Mouse (Mus musculus) cerebellum, adult 9-11 months (tissue): ENCODE measurements at regions not wholly inside any gene's neighbourhood (a gene's known extent, or its start where the extent isn't known, plus 50 kb on each side); places are given as distances from the start of the nearest gene placed in this dataset.

Experiments used
- DNase-seq: peaks from one replicate; pipeline ENCODE4 v3.0.0; 2022

DNA sequence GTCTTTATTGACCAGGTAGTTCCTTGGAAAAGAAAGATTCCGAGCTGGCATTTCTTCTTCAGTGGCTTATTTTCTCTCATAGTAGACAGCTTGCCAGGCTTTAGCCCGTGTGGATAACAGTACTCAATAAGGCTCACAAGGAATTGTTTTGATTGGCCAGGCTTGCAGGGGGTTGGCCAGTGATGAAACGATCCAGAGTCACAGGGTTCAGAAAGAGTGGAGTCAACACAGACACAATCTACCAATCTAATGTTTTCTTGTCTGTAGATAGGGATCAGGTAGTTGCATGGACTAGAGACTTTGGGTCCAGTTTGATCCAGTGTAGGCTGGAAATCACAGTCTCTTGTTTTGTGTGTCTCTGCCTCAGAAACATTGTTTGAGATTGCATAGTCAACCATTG is 115.8 kb upstream of the Tab2 start:
- no peak for DNase-seq

DNA sequence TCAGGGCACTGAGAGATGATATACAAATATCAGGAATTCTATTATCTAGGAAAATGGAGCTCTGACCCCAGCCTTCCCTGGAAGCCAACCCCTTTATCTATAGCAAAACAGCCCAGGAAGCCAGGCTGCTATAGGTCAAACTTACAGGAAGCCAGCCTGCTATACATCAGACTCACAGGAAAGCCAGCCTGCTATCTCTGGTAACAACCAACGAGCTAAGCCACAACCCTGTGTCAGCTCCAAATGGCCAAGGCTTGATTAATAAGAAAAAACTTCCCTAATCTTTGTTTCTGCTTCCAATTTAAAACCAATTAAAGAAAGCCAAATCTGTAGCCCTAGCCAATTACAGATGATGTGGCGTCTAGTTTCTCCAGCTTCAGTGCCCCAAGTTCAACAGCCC is 114.4 kb upstream of the Tab2 start:
- no peak for DNase-seq

DNA sequence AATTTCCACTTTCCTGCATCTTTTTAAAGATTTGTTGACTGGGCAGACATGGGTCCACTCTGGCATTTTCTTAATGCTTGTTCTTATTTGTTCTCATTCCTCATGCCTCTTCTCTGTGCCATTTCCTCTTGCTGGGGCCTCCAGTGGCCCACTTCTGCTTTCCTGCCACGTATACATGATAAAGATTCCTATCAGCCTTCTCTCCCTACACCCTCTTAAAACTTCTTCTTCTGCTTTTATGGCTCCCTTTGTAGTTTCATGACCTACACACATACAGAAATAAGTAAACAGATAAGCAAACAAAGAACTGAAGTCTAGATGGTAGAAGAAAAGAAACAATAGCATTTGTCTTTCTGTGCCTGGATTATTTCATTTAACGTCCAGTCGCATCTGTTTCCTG is 110.9 kb upstream of the Tab2 start:
- no peak for DNase-seq

DNA sequence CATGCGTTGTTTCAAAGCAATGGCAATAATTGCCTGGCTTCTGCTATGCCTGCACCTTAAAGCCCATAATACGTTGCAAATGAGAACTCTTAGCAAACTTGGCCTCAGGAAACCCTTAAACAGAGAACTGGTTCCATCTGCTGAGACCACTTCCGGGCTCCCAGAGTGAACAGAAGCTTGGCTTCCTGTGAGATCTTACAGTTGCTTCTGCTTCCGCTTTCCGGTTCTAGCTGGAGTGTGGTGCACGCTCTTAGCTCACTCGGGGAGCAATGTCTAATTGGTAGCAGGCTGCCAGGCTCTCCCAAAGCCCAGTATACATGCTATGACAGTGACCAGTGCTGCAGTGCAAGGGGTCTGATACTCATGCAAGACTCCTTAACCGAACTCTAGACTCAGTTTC is 109.7 kb upstream of the Tab2 start:
- DNase-seq = no peak

DNA sequence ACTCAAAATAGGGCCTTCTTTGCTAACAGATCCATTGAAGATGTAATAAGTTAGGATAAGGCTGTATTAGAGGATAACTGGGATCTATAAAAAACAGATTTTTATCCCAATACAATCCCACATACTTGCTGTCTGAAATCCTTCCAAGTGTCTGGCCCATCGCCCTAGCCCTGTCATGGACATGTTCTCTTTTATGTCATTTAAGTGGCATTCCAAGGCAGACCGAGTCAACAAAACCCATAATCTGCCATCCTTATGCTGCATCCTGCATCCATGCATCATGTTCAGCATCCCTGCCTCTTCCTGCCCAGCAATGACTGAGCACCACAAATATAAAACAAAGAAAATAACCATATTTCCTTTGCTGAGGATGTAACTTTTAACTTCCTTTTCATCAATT is 108.3 kb upstream of the Tab2 start:
- DNase-seq = no peak

DNA sequence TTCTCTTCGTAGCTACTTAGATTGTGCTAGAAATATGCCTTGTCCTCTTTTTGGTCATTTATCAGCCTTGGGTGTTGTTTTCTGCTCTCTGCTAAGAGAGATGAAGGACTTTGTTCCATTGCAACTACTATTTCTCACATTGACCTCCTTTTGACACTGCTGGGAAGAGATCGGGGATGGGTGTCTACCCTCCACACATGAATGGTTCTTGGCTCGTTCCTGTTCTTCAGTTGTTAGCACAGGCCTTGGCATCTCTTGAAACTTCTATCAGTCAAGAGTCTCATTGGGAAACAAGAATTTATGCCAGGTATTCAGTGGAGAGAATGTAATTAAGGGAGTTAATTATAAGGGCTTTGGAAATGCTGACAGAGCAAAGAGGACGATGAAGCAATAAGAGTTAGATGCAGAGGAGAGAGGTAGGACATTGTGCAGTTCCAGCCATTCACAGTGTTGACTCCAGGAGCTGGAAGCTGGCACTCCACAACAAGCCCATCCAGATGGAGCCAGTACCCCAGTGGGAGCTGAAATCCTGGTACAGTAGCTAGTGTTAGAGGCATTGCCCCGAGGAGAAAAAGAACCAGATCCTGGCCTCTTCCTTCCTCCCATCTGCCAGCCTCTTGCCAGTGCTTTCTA is 107.5 kb upstream of the Tab2 start:
- DNase-seq = peak; percentile 48

DNA sequence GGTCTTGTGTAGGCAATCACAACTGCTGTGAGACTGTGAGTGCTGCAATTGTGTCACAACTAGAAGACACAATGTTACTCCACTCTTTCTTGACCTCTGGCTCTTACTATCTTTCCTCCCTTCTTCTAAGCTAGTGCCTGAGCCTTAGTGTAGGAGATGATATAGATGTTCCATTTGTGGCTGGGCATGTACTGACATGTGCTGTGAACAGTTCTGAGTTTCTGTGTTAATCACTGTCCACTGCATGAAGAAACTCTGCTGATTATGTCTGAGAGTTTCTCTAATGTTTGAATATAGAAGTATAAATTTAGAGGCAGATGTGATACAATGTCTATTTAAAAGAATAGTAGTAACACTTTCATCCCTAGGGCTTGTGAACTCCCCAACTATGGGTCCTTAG is 105.0 kb upstream of the Tab2 start:
- DNase-seq = no peak

DNA sequence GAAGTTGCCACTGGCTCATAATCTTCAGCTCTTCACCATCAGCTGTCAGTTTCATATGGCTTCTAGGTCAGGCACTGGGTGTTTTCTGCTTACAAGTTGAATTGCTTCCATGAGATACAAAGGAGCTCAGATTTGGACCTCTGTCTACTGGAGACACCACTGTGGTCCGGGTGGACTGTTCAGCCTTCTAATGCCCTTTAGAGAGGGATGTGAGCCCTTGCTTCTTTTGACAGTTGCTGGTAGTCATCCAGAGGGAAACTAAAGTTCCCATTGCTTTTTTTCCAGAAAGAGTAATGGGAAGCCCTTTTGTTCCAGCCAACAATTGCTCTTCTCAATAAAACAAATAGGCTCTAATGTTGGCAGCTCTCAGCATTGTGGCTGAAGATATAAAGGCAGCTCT is 103.7 kb upstream of the Tab2 start:
- peak; percentile 34 for DNase-seq

DNA sequence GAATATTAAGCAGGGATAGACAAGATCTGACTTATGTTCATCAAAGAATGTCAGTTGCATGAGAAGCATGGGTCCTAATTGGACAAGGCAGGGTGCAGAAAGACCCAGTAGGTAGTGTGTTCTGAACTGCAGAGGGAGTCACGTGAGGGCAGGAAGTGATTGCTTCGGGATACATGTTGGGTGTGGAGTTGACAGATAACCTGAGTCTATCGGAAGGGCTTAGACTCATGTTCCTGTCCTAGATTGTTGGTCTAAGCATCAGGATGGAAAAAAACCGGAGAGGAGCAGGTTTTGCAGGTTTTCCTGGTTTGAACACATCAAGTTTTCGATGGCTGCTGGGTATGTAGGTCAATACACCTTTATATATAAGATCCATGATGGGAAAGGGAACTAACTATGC is 101.8 kb upstream of the Tab2 start:
- no peak for DNase-seq

DNA sequence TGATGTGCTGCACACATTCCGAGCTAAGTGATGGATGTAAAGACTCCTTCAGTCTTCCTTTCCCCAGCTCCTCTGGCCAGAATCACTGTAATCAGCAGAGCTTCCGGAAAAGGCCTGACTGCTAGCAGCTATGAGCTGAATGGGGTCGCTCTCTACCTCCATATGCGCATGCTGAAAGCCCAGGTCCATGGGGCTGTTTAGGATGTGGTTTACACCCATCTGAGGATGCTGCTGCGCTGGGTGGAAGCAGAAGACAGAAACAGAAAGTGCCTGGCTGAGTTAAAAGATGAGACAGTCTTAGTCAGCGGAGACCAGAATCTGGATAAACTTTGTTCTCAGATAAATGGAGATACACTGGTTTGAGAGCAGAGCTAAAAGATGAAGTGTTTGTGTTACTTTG is 99.3 kb upstream of the Tab2 start:
- no peak for DNase-seq

DNA sequence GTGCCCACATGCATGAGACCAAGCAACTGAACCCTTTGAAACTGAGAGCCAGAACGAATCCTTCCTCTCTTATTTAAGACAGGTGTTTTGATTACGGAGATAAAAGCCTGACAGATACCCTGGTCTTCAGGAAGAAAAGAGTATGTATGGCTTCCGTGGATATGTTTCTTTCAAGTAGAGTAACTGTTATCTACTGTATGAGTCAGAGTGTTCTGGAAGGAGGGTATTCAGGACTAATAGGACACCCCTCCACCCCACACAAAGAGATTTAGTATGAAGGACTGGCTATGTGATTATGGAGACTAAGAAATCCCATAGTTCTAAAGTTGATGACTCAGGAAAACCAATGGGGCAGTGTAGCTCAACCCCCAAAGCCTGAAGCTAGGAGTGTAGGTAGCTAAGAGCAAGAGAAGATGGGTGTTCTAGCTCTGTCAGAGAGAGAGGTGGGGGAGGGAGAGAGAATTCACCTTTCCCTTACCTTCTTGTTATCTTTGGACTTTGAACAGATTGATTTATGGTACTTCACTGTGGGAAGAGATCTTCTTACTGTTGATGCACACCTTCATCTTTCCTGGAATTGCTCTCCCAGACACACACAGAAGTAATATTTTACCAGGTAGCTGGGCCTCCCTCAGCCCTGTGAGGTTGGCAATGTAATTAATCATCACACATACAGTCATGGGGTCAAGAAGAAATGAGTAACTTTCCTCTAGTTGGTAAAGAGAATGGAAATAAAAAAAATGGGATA is 87.6 kb upstream of the Tab2 start:
- DNase-seq = no peak

DNA sequence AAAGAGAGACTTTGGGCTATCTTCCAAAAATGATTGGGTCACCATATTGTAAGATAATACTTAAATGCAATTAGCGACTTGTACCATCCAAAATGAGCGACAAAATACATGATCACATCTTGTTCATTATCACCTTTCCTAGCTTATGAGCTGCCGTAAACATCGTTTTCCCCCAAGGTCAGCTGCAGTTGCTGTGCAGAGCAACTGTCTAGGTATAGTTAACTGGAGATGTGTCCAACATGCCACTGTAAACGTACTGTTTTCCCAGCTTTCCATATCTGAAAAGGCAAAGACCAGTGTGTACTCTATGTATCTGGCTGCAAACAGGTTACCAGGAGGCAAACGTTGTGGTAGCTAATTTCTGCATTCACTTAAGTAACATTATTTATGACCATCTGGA is 86.3 kb upstream of the Tab2 start:
- no peak for DNase-seq

DNA sequence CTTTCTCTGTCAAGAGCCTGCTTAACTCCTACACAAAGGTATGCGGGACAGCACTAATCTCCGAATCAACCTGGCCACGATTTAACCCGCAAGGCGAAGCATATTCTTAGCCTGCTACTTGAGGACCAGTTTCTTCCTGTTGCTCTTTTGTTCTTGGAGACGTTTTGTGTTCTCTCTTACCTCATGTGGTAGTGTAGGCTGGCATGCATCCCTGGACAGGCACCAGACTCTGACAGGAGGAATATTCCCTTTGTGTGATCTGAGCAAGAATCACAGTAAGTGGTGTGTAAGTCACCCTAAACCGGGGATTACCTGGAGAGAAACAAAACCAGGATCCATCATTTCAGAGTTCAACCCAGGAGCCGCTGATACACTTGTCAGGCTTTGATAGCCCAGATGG is 85.8 kb upstream of the Tab2 start:
- DNase-seq = no peak

DNA sequence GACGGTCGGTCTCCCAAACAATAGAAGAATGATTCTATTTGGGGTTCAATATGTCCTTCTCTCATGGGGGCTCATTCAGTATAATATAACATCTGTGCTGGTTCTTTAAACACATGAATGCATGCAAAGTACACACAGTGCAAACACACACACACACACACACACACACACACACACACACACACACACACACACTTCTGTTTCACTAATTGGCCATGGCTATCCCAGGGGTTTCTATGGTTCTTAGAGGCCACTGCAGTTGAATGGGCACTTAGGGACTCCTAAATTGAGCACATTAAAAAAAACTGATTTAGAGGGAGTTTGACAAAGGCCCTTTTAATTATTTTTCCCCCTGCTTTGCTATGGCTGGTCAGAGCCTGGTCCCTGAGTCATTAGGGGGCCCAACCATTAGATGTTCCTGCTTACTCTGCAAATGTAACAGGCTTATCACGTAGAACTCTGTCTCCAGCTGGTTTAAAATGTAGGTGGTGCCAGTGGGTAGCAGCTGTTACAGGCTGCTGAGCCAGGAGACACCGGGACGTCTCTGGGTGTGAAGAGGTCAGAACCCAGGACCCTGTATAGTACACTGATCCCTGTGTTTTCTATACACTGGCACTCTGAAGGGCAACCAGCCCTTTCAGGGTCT is 82.1 kb upstream of the Tab2 start:
- no peak for DNase-seq

DNA sequence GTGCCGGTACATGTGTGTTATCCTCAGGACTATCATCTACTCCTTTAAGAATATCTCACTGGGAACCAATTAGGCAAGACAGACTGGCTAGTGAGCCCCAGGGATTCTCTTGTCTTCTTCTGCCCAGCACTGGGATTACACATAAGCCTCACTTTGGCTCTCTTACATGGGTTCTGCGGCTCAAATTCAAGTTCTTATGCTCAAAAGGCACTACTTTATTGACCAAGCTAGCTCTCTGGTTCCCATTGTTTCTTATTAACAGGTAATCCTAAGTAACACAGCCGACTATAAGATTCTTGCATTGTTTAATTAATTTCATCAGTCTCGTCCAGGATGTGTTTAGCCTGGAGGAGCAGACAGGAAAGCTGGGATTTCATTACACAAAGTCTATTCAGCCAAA is 80.3 kb upstream of the Tab2 start:
- no peak for DNase-seq

DNA sequence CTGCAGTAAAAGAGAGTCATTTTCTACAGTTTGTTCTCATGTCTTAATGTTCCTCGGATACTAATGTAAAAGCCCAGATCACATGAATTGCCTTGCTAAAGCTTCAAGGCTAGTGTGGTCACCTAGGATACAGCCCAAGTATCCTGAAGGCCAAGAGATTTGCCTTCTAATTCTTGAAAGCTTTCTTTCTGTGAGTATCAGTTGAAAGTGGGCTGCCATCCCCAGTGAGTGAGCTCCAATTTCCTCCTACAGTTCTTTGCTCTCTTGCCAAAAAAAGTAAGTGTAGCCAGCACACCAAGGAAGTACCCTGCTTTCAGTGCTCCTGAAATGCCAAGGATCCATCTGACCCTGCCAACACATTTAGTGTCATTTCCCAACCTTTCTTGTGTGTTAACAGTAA is 79.3 kb upstream of the Tab2 start:
- DNase-seq = no peak

DNA sequence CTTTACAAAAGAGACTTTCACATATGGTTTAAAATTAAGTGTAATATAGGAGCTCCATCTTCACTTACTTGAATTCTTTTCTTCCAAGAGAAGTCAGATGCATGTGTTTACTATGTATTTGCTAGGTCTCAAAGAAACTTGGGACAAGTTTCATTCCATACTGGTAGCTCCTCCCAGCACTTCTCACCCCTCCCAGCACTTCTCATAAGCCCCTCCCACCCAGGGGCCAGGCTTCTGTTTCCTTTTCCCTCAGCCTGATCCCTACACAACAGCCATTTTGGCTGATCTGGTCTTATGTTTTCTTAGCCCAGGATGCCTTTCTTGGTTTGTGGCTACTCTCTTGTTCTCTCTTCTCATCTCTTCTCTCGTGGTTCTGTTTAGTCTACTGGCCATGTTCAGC is 76.2 kb upstream of the Tab2 start:
- no peak for DNase-seq

DNA sequence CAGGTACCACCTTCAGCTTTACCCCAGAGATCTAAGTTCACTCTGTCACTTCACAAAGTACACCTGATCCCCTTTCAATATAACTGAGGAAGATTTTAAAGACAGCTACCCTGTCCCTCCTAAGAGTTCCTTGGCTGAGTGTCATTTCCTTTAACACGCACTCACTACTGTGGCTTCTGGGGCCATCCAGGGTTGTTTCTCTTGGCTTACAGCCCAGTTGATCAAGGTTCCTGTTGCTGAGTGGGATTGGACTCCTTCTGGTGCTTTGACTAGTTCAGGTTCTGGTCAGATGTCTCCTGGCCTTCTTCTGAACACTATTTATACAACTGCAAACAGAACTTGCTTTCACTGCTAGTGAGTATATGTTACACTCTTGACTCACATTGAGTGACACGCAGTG is 72.8 kb upstream of the Tab2 start:
- no peak for DNase-seq

DNA sequence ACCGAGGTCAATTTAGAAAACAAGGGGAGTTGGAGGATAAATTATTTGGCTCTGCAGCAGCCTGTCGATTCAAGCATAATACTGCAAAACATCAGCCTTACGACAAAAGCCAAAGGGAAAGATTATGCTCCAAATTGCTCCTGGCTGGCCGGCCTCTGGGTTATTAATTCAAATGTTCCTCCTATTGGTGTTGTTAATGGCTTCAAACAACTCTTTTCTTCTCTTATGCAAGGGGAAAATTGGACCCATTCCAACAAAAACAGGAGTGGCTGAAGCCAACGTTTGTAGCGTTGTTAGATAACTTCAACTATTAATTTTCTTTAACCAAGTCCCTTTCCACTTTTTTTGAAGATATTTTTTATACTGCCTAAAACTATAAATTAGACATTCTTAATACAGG is 71.0 kb upstream of the Tab2 start:
- no peak for DNase-seq

DNA sequence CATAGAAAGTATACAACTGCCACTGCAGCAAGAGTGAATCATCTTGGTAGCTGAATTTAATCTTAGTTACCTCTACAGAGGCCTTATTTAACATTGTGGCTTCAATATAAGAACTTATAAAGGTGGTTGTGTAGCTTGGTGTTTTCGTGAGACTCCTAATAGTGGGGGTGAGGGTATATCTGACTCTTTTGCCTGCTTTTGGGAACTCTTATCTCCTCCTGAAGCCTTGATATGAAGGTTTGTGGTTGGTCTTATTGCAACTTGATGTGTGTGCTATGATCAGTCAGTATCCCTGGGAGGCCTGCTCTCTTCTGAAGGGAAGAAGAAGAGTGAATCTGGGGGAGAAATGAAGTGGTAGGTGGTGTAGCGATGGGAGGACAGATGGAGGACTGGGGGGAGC is 67.7 kb upstream of the Tab2 start:
- no peak for DNase-seq

DNA sequence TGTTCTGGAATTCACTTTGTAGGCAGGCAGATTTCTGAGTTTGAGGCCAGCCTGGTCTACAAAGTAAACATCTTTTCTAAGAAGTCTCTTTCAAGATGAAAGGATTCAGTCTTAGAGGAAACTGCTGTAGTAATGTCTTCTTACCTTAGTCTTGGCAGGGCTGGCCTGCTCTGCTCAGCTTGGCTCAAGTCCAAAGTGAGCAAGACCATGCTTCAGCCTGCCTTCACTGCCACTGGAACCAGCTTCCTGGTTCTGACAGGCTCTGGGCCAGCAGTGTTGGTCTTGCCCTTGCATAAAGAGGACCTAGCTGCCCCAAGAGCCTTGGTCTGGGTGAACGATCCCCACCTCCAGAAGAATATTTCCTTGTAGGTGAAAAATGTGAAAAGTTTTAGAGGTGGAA is 65.9 kb upstream of the Tab2 start:
- DNase-seq = no peak

DNA sequence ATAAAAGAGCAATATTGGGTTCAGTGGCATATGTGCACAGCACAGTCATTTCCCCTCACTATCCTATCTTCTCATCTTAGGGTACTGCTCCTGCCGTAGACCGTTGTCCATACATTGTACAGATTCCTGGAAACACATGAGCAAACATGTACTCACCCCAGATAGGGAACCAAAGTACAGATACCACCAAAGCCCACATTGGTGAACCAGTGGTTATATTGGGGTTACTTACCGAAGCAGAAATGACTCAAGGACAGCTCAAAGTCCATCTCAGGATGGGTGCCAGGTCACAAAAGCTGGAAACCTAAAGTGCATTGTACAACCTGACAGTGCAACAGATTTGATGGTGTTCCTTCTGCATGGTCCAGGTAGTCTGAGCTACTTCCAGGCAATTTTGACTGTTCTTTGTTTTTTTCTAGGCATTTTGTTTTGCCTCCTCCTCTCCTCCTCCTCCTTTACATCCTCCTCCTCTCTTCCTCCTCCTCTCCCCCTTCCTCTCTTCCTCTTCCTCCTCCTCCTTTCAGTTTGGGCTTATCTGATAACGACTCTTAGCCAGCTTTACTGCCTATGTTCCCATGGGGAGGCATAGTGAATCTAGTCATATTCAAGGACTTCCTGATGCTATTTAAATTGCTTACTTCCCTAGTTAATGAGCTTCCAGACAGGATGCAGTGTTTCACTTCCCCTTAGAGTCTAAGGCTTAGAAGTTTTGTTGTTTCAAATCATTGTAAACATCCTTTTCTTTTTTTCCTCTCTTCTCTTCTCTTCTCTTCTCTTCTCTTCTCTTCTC is 65.1 kb upstream of the Tab2 start:
- DNase-seq = no peak

DNA sequence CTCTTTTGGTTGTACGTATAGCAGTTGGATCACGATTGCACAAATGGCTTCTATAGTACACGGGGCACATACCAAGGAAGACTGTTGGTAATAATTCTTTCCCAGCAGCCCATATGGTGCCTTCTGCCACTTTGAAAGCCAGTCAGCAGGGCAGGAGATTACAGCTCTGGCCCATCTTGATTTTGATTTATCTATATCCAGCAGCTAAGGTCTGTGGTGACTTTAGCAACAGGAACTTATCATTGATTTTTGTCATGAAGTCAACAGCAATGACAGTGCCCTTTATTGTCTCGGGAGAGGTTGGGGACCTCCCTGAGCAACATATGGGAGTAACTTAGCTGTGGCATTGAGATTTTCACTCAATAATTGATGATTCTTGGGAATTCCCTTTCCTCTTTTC is 64.1 kb upstream of the Tab2 start:
- DNase-seq = no peak
